Mouse (Mus musculus) hindbrain, embryonic 16.5 days (tissue): ENCODE results near the gene Lamtor1. TPM values are rescaled to one million over a fixed set of nuclear protein-coding genes. Genes with fewer than 3 reads are reported as not detected.

ENCODE experiments used
- ATAC-seq: fragments of 200-750 bp; cut with Nextera tagmentation; 2 replicates; pipeline ENCODE4 v1.8.0; 2017; ENCODE audit warnings: moderate TSS enrichment, moderate library complexity
- H3K27ac ChIP-seq: fragments of 300-500 bp; sonication (generic); 2 replicates; pipeline ENCODE4 v1.5.1; 2014; ENCODE audit warnings: low read depth, mild to moderate bottlenecking, control low read depth, low read length, moderate library complexity
- H3K27me3 ChIP-seq: fragments of 300-500 bp; sonication (generic); replicated peaks from 2 replicates; pipeline ENCODE4 v1.6.1; 2014; ENCODE audit warnings: low read length; ENCODE audit not compliant: control insufficient read depth, insufficient read depth
- H3K36me3 ChIP-seq: fragments of 300-500 bp; sonication (generic); 2 replicates; pipeline ENCODE4 v1.6.1; 2014; ENCODE audit warnings: mild to moderate bottlenecking, low read length, moderate library complexity, mixed read lengths; ENCODE audit not compliant: control insufficient read depth, insufficient read depth
- H3K4me1 ChIP-seq: fragments of 300-500 bp; sonication (generic); 2 replicates; pipeline ENCODE4 v1.6.1; 2014; ENCODE audit warnings: low read depth, low read length; ENCODE audit not compliant: control insufficient read depth, insufficient read depth
- H3K4me2 ChIP-seq: fragments of 300-500 bp; sonication (generic); 2 replicates; pipeline ENCODE4 v1.6.1; 2014; ENCODE audit warnings: mild to moderate bottlenecking, low read length, control low read depth, moderate library complexity
- H3K4me3 ChIP-seq: fragments of 300-500 bp; sonication (generic); 2 replicates; pipeline ENCODE4 v1.5.1; 2014; ENCODE audit warnings: mild to moderate bottlenecking, low read length, control low read depth, moderate library complexity
- H3K9ac ChIP-seq: fragments of 300-500 bp; sonication (generic); 2 replicates; pipeline ENCODE4 v1.6.1; 2014; ENCODE audit warnings: low read depth, mild to moderate bottlenecking, control low read depth, low read length, moderate library complexity
- H3K9me3 ChIP-seq: fragments of 300-500 bp; sonication (generic); 2 replicates; pipeline ENCODE4 v1.6.1; 2014; ENCODE audit warnings: mild to moderate bottlenecking, low read length, moderate library complexity; ENCODE audit not compliant: control insufficient read depth
- WGBS: fragments of 180-500 bp; shearing (Covaris S2); extraction: QIAGEN DNeasy Blood & Tissue Kit; methylation state at CpG from one replicate; pipeline ENCODE4 v1.1.7; 2014; 5-methylcytosine and 5-hydroxymethylcytosine counted together
- microRNA-seq: library from miRNA; unstranded; fragments of <30 nt; microRNA quantifications from one replicate; pipeline ENCODE4, GENCODE M21; 2017
- polyA plus RNA-seq: library from polyadenylated mRNA; unstranded; fragments of >200 nt; fragmentation: Nextera tagmentation; extraction: Ambion mirVana; gene quantifications from 2 replicates; pipeline ENCODE4 v1.2.1, GENCODE M21; 2015

The Lamtor1 gene
- polyA plus RNA-seq, 1 experiment from 2014 or later, result 164 TPM

DNA sequence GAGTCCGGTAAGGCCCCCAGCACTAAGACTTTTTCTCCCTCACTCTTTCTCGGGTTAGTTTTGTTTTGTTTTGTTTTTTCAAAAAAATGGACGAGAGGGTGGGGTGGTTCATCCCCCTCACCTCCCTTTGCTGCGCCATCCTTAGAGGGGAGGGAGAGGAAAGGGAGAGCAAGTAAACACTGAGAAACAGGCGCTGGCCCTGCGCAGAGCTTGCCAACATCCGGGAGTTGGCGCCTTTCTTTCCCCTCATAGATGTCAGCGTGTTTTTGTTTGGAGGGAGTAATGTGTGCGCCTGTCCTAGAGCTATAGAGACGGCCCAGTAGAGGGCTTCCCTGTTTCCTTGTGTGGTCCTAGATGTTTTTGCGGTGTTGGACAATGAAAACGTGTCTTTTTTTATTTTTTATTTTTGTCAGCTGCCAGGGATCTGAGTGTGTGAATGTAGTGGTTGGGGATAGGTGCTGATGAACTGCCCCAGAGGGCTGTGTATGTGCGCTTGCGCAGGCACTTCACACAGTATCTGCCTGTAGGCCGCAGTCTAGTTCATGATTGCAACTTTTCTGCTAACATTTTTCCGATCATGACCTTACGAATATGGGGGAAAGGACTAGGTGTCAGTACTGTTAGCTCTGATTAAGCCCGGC is 65.2 kb downstream of the Lamtor1 start:
- 2% methylated on average over 19 of the region's 19 CpGs for WGBS

DNA sequence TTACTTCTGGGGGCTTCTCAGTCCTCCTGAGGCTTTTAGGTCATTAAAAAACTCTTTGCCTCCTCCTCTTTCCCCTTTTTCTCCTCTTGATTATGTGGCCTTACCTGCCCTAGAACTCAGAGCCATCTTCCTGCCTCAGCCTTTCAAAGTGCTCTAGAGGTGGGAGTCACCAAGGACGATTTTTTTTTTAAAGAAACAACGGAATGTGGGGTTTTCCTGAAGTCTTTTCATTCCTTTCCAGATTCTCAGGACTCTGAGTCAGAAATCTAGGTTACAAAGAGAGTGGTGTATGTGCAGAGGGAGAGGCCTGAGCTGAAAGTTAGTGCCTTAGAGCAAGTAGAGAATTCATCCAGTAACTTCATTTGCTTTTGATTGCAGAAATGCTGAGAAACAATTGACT is 66.0 kb downstream of the Lamtor1 start:
- WGBS, result 42% methylated on average over 2 of the region's 2 CpGs
- peak overlapping the region; percentile 82 for H3K4me3 ChIP-seq
- peak overlapping the region; percentile 74 for H3K4me2 ChIP-seq
- H3K4me1 ChIP-seq, result peaks cover 23% of the 10 kb centered on the region
- no peak for ATAC-seq
- peak overlapping the region; percentile 100 for H3K27ac ChIP-seq
- no peaks in the 10 kb centered on the region for H3K27me3 ChIP-seq
- H3K9me3 ChIP-seq, result no peaks in the 10 kb centered on the region
- H3K9ac ChIP-seq, result peak overlapping the region; percentile 98
- no peaks in the 10 kb centered on the region for H3K36me3 ChIP-seq

More for the DNA sequence above, 65.2 kb downstream of the Lamtor1 start:
- peak overlapping the region; percentile 82 for H3K4me3 ChIP-seq
- H3K9ac ChIP-seq, result peak overlapping the region; percentile 98
- peak overlapping the region; percentile 100 for H3K27ac ChIP-seq
- H3K36me3 ChIP-seq, result no peaks in the 10 kb centered on the region
- H3K9me3 ChIP-seq, result no peaks in the 10 kb centered on the region
- H3K4me2 ChIP-seq, result peak overlapping the region; percentile 74
- peaks cover 23% of the 10 kb centered on the region for H3K4me1 ChIP-seq
- peak; percentile 82 for ATAC-seq
- no peaks in the 10 kb centered on the region for H3K27me3 ChIP-seq

DNA sequence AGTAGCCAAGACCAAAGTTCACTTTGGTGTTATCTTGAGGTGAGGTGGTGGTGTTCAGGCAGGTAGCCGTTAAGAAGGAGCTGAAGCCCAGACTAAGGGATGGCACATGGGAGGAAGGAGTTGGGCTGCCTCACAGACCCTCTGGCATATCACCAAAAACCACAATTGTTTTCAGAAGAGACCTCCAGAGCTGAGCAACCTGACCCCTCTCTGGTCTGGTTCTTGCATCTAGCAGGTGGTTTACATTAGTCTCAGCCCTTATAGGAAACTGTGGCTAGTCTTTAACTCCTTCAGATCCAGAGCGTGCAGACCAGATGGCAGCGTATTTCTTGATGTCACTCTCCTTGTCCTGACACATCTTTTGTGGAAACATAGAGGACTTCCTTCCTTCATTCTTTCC is 68.0 kb downstream of the Lamtor1 start:
- Histone ChIP-seq H3K9me3 (no peaks in the 10 kb centered on the region), H3K27ac (no peak overlapping the region), H3K4me2 (no peak overlapping the region), H3K4me3 (no peak overlapping the region), H3K36me3 (peaks cover 3% of the 10 kb centered on the region; the same call in 1 of the 2 replicates), H3K4me1 (peaks cover 22% of the 10 kb centered on the region), H3K9ac (no peak overlapping the region), H3K27me3 (no peaks in the 10 kb centered on the region)
- ATAC-seq, result no peak
- WGBS, result 80% methylated on average over 3 of the region's 3 CpGs

DNA sequence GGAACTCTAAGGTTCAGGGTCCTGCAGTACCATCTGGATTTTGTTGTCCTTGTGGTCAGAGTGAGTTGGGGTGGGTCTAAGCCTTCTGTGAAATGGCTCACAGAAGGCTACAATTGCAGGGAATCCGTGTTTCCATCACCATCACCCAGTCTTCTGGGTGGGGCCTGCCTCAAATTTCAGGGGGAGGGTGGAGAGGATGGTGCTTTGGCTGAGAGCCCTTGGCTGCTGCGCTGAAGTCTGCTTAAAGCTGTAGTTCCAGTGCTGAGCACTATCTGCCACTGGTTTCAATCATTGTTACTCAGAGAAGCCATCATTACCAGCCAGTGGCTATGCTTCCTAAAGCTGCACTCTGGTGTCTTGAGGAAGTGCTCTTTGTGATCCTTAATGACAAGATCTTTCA is 68.8 kb downstream of the Lamtor1 start:
- no peaks in the 10 kb centered on the region for H3K27me3 ChIP-seq
- H3K27ac ChIP-seq, result no peak overlapping the region
- WGBS, result 54% methylated on average over 2 of the region's 2 CpGs
- H3K4me3 ChIP-seq, result no peak overlapping the region
- no peak for ATAC-seq
- H3K4me1 ChIP-seq, result peaks cover 17% of the 10 kb centered on the region
- no peak overlapping the region for H3K9ac ChIP-seq
- peaks cover 3% of the 10 kb centered on the region; the same call in 1 of the 2 replicates for H3K36me3 ChIP-seq
- H3K9me3 ChIP-seq, result no peaks in the 10 kb centered on the region
- no peak overlapping the region for H3K4me2 ChIP-seq

Small RNA genes lying within 50 kb of the gene (microRNA-seq; reads per million reads assigned to microRNA genes)
- gene Gm22655, result not detected

Other genes starting within 250 kb of the Lamtor1 start
- gene Clpb, start 242.3 kb upstream of the Lamtor1 start, polyA plus RNA-seq, result 47.3 and 47.6 TPM in 2 replicates
- gene Phox2a, start 87.6 kb upstream of the Lamtor1 start, polyA plus RNA-seq, result 1.1 and 1.8 TPM in 2 replicates
- 9.3 and 14.3 TPM in 2 replicates for gene Inppl1, start 67.7 kb upstream of the Lamtor1 start, polyA plus RNA-seq
- gene Folr2, start 48.7 kb upstream of the Lamtor1 start, polyA plus RNA-seq, result 1.5 and 2.5 TPM in 2 replicates
- 72.2 and 72.7 TPM in 2 replicates for gene Anapc15, start 42.2 kb upstream of the Lamtor1 start, polyA plus RNA-seq
- 60.3 and 70.1 TPM in 2 replicates for gene Folr1, start 35.1 kb upstream of the Lamtor1 start, polyA plus RNA-seq
- 0.38 and 0.62 TPM in 2 replicates for gene Tomt, start 455 bp downstream of the Lamtor1 start, polyA plus RNA-seq
- gene Lrrc51, start 28.0 kb downstream of the Lamtor1 start, polyA plus RNA-seq, result 11.6 and 15.0 TPM in 2 replicates
- gene Numa1, start 28.2 kb downstream of the Lamtor1 start, polyA plus RNA-seq, result 32.7 and 38.9 TPM in 2 replicates
- 4.1 and 4.7 TPM in 2 replicates for gene Il18bp, start 112.8 kb downstream of the Lamtor1 start, polyA plus RNA-seq
- gene Rnf121, start 159.6 kb downstream of the Lamtor1 start, polyA plus RNA-seq, result 35.0 and 35.9 TPM in 2 replicates
- 24.6 and 26.9 TPM in 2 replicates for gene Xndc1, start 159.6 kb downstream of the Lamtor1 start, polyA plus RNA-seq
- gene Xntrpc, start 159.8 kb downstream of the Lamtor1 start, polyA plus RNA-seq, result 0.63 and 1.3 TPM in 2 replicates
- not detected in 2 replicates for gene Trpc2, start 177.2 kb downstream of the Lamtor1 start, polyA plus RNA-seq
- 0.19 and 1.4 TPM in 2 replicates for gene Art1, start 195.8 kb downstream of the Lamtor1 start, polyA plus RNA-seq
- 0.23 and 0.35 TPM in 2 replicates for gene Art5, start 203.6 kb downstream of the Lamtor1 start, polyA plus RNA-seq
- gene Chrna10, start 210.9 kb downstream of the Lamtor1 start, polyA plus RNA-seq, result not detected in 2 replicates